Mouse (Mus musculus) megakaryocyte, adult 5-6 weeks (primary cell): ENCODE measurements around the gene Ufsp2. TPM values are rescaled to one million over a fixed set of nuclear protein-coding genes. Genes with fewer than 3 reads are reported as not detected.

Experiments
- ATAC-seq: 2 replicates; pipeline ENCODE4 v1.8.0; 2016; ENCODE audit warnings: mild to moderate bottlenecking, inconsistent platforms; ENCODE audit not compliant: poor library complexity, severe bottlenecking
- total RNA-seq, 2 experiments: library from RNA; stranded (forward) in 1 of 2; stranded (reverse) in 1 of 2; fragments of 153-499, 151-499 nt in 1 of 2; fragments of 221-1000, 200-1000 nt in 1 of 2; gene quantifications; 2 replicates each; pipeline versions ENCODE4 v1.2.3 to v1.2.4; 2015 to 2017

The Ufsp2 gene
- total RNA-seq, 2 experiments from 2014 or later = 56.8 to 104 TPM

DNA sequence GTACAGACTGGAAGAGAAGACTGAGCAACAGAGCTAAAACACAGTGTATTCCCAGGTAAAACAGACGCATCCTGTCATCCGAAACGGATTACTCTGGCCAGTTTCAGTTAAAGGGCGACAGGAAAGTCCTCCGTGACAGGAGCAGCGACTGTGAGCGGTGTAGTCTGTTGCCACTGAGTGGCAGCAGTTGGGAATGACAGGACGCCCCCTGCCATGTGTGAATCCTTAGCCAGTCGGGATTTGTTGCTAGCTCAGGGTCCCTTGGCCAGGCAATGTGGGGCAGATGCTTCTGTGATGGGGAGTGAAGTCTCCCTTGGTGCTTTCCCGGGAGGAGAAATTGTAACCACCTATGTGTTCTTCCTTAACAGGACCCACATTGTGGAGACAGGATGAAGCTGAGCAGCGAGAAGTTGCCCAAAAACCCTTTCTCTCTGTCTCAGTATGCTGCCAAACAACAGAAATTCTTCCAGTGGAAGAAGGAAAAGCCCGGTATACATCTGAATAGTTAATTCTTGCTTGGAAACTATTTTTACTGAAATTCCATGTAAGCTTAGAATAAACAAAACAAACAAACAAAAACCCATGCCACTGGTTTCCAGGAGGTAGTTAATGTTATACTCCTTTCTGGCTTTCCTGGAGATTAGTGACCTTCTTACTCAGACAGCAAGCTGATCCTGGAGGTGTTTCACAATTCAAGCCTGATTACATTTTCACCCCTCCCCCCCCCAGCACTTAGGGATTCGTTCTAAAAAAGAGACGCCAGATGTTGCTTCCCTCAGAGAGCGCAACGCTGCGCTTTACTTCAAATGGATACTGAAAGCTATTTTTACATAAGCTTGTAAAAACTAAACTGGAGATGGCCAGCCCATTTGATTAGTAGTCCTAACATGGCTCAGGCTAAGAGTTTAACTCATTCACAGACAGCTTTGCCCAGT, 35.7 kb downstream of the Ufsp2 start:
- ATAC-seq = no peak

DNA sequence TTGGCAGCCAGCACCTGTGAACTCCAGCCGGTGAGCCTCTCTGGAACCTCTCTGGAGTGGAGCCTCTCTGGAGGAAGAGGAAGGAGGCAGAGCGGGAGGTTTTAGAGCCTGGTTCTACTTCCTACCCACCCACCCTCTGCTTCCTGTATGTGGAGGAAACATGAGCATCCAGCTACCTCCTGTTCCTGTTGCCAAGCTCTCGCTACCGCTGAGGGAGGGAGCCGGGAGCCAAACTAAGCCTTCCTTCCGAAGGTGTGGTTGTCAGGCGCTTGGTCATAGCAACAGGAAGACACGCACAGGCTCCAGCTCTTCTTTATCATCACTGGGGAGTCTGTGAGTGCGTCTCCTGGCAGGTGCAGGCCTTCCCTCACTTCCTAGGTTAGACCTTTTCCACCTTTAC, 46.9 kb downstream of the Ufsp2 start:
- no peak for ATAC-seq

DNA sequence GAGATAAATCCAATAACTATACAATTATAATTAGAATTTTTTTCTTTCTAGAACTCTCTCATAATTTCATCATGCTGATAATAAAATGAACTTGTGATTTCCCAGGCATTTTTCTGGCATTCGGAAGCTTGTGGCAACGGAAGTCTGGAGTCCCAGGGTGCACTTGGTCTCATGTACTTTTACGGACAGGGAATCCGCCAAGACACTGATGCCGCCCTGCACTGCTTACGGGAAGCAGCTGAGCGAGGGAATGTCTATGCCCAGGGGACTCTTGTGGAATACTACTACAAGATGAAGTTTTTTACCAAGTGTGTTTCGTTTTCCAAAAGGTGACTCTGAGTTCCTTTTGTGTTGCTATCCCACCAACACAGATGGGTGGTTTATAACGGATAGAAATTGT, 47.4 kb downstream of the Ufsp2 start:
- no peak for ATAC-seq

DNA sequence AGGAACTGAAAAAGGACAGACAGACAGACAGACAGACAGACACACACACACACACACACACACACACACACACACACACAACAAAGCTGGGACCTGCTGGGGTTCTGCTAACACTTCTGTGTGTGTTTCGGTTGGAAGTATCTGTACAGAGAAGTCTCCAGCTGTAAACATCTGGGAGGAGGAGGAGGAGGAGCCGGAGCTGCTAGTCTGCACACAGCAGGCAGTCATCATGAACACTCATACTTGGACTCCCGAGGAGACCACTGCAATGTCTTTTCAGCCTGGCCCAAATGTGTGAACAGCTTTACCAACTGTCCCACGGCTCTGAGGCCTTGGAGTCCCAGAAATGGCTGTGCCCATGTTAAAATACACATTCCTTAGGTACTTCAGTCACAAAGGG, 49.1 kb downstream of the Ufsp2 start:
- ATAC-seq = no peak

DNA sequence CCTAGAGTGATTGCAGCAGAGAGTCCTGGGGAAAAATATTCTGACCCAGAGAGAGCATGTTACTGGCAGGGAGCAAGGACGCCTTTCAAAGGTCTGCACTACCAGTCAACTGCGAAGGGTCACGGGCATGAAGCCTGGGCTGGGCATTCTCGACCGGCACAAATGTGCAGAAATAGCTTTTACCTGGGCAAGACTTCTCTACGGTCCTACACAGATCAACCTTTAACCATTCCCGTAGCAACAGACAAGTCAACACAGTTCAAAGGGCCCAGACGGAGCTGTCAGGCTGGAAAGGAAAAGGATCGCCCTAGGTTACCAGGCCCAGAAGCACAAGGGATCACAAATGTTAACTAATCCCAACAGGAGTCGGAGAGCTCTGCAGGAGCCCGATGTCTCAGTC, 60.9 kb downstream of the Ufsp2 start:
- no peak for ATAC-seq

DNA sequence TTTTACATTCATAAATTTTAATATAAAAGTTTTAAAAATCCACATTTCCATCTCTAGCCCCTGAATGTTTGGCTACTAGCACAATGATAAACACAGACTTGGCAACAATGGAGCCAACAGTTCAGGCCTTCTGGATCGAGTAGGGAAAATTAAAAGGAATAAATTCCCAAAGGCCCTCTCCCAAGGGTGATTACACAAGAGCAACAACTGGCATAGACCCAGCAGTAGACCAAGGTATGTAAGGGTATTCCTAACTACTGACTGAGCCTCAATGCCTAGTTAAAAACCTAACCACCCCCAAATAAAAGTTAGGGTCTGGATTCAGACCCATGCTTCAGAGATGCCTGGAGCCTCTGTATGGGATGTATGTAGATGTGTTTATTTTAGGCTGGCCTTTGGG, 64.3 kb downstream of the Ufsp2 start:
- ATAC-seq = no peak

DNA sequence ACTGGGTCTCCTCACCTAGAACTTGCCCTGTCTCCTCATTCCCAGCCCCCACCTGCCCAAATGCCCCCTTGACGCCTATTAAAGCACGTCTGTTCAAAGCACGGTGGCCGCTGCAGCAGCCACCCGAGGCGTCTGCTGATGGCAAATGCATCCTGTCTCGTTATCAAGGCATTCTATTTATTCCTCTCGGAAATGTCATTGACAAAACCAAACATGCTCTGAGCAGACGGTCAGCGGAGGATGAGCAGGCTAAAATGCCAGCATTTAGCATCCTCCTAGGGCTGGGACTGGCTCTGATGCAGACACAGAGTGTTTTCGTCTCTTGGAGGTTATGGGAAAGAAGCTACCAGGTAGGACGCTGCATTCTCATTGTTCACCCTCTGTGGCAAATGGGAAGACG, 64.9 kb downstream of the Ufsp2 start:
- ATAC-seq = no peak

Other genes starting within 250 kb of the Ufsp2 start
- not detected in 2 replicates for gene Pdlim3, start 90.1 kb upstream of the Ufsp2 start, total RNA-seq (2015)
- not detected in 2 replicates for gene Pdlim3, start 90.1 kb upstream of the Ufsp2 start, total RNA-seq (2017)
- gene Ccdc110, start 40.9 kb upstream of the Ufsp2 start, total RNA-seq (2015) = not detected in 2 replicates
- gene Ccdc110, start 40.9 kb upstream of the Ufsp2 start, total RNA-seq (2017) = not detected in 2 replicates
- 0.22 and 0.27 TPM in 2 replicates for gene 1700029J07Rik, start 276 bp upstream of the Ufsp2 start, total RNA-seq (2015)
- 0.28 and 0.29 TPM in 2 replicates for gene 1700029J07Rik, start 276 bp upstream of the Ufsp2 start, total RNA-seq (2017)
- gene Lrp2bp, start 23.8 kb downstream of the Ufsp2 start, total RNA-seq (2015) = 0.09 TPM in 1 of 2 replicates, not detected in the other
- gene Lrp2bp, start 23.8 kb downstream of the Ufsp2 start, total RNA-seq (2017) = not detected in 2 replicates
- gene Ankrd37, start 30.2 kb downstream of the Ufsp2 start, total RNA-seq (2015) = 4.1 and 5.1 TPM in 2 replicates
- 3.5 and 6.3 TPM in 2 replicates for gene Ankrd37, start 30.2 kb downstream of the Ufsp2 start, total RNA-seq (2017)
- gene Cfap97, start 176.2 kb downstream of the Ufsp2 start, total RNA-seq (2015) = 14.5 and 19.8 TPM in 2 replicates
- 15.7 and 24.1 TPM in 2 replicates for gene Cfap97, start 176.2 kb downstream of the Ufsp2 start, total RNA-seq (2017)
- gene Snx25, start 176.6 kb downstream of the Ufsp2 start, total RNA-seq (2015) = 20.8 and 24.5 TPM in 2 replicates
- 20.2 and 30.7 TPM in 2 replicates for gene Snx25, start 176.6 kb downstream of the Ufsp2 start, total RNA-seq (2017)
- gene Slc25a4, start 235.8 kb downstream of the Ufsp2 start, total RNA-seq (2015) = 75.2 and 75.9 TPM in 2 replicates
- gene Slc25a4, start 235.8 kb downstream of the Ufsp2 start, total RNA-seq (2017) = 119 and 127 TPM in 2 replicates